Mouse (Mus musculus): ENCODE results near the gene Gm11627. TPM values are rescaled to one million over a fixed set of nuclear protein-coding genes. Genes with fewer than 3 reads are reported as not detected.
"Not testable (repeated sequence)": the region's sequence is repeated elsewhere in the genome, so short reads cannot be mapped to it uniquely, and the experiment has no call there.

Gm11627 gene
- polyA plus RNA-seq, 1 experiment from 2014 or later = 13.8 TPM

DNA sequence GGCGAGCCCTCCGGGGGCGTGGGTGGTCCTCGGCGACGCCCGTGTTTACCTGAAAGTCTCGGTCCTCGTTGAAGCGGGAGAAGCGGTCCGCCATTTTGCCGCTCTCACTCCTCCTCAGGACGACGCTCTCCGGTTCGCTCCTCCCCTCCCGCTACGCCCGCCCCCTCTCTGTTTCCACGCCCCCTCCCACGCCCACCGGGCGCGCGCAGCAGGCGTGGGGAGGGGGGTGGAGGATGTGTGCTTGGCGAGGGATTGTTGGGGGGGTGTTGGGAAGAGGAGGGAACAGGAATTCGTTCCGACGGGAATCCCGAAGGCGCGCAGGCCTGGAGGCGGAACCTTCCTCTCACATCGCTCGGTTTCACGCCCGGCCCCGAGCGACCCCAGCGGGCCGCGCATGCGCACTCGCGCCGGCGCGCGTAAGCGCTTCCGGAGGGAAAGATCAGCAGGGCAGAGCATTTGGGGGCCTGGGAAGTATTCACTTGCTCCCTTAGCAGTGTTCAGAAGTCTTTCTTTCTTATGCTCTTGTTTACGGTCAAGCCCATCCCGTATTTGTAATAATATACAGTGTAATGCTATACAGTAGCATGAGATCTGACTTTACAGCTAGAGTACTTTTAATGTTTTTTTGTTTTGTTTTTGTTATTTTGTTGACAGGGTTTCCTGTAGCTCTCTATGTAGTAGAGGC lies 23.1 kb downstream of the Gm11627 start, which contains the start of gene Gpatch8:
Gene Gpatch8, minus strand, starts transcription at position 362 of the 685 bp plus-strand sequence.
- H3K36me3 ChIP-seq = peaks cover 11% of the 10 kb centered on the region
- peak within 1 kb of the TSS; percentile 98 for H3K4me3 ChIP-seq
- under 1% methylated on average over 41 of the region's 55 CpGs for WGBS
- peak within 1 kb of the TSS; percentile 96 for H3K27ac ChIP-seq (replicated peaks)
- H3K4me1 ChIP-seq = peaks cover 28% of the 10 kb centered on the region
- peak within 1 kb of the TSS; percentile 87 for H3K4me2 ChIP-seq
- peak; percentile 94 for ATAC-seq (ENCODE audit: extremely low read depth, insufficient number of reproducible peaks, low FRiP score, low TSS enrichment)
- no peaks in the 10 kb centered on the region for H3K9me3 ChIP-seq
- H3K27me3 ChIP-seq (replicated peaks) = no peaks in the 10 kb centered on the region
- H3K9ac ChIP-seq = peak within 1 kb of the TSS; percentile 99

DNA sequence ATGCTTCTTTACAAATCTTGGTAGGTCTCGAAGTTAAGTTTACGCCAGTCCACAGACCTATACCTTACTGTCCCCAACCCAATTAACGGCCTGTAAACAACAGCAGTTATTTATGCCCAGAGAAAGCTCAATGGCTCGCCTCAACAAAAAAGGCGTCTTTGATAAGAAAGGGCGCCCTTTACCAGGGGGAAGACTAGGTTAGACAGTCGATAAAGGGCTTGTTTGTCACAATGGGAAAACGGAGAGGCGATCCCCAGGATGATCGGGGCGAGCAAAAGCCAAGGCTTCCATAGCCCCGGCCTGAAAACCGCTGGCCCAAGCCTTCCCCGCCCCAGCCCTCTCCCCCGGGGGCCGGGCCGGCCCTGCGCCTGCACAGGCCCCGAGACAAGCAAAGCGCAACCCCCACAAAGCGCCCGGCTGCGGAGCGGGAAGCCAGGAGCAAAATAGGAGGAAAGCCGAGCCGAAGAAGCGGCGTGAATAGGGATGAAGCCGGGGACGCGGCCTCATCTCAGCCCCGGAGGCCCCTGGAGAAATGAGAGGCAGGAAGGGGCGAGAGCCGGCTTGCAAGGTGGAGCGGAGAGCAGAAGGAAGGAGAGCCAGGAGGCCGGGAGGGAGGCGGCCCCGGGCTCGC lies 23.7 kb downstream of the Gm11627 start:
- Histone ChIP-seq H3K36me3 (peaks cover 14% of the 10 kb centered on the region), H3K4me2 (peak overlapping the region; percentile 87), H3K9me3 (no peaks in the 10 kb centered on the region), H3K27ac (replicated peaks) (peak overlapping the region; percentile 96), H3K27me3 (replicated peaks) (no peaks in the 10 kb centered on the region), H3K4me3 (peak overlapping the region; percentile 98), H3K4me1 (peaks cover 31% of the 10 kb centered on the region), H3K9ac (peak overlapping the region; percentile 99)
- no peak; the same call in 1 of the 2 replicates for ATAC-seq (ENCODE audit: extremely low read depth, insufficient number of reproducible peaks, low FRiP score, low TSS enrichment)
- under 1% methylated on average over 39 of the region's 39 CpGs for WGBS

DNA sequence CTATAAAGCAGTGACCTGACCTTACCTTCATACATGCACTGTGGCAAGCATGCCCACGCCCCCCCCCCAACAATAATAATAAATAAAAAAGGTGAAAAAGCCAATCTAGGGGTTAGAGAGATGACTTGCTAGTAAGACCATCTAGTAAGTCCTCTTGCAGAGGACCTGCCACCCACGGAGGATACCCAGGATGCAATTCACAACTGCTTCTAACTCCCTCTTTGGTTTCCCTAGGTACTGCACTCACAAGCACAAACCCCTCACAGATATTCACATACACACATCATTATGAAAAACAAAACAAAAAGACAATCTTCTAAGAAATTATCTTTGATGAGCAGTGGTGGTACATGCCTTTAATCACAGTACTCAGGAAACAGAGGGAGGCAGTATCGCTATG lies 27.2 kb downstream of the Gm11627 start:
- no peaks in the 10 kb centered on the region for H3K9me3 ChIP-seq

DNA sequence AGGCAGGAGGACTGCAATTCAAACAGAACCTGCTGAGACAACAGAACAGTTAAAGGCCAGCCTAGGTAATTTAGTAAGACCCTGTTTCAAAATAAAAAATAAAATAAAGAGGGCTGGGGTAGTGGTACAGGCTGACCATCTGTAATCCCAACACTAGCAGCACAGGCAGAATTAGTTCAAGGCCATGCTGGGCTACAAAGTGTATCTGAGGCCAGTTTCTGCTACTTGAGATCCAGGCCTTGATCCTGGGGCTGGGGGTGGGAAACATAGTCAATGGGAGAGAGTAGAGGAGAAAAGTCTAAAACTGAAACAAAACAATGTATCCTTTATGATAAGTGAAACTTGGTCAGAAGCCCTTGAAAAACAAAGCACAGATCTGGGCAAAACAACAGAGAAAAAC lies 28.1 kb downstream of the Gm11627 start:
- no peak overlapping the region for H3K4me2 ChIP-seq
- no peak overlapping the region for H3K9ac ChIP-seq
- ATAC-seq (ENCODE audit: extremely low read depth, insufficient number of reproducible peaks, low FRiP score, low TSS enrichment) = no peak
- H3K9me3 ChIP-seq = no peaks in the 10 kb centered on the region
- peaks cover 30% of the 10 kb centered on the region for H3K36me3 ChIP-seq
- no peak overlapping the region for H3K27ac ChIP-seq (replicated peaks)
- no peaks in the 10 kb centered on the region for H3K27me3 ChIP-seq (replicated peaks)
- no peak overlapping the region for H3K4me3 ChIP-seq
- peaks cover 26% of the 10 kb centered on the region for H3K4me1 ChIP-seq

More for the DNA sequence above, 27.2 kb downstream of the Gm11627 start:
- Histone ChIP-seq H3K4me3 (no peak overlapping the region), H3K27me3 (replicated peaks) (no peaks in the 10 kb centered on the region), H3K27ac (replicated peaks) (no peak overlapping the region), H3K9ac (no peak overlapping the region), H3K36me3 (peaks cover 30% of the 10 kb centered on the region), H3K4me2 (no peak overlapping the region), H3K4me1 (peaks cover 31% of the 10 kb centered on the region)
- ATAC-seq (ENCODE audit: extremely low read depth, insufficient number of reproducible peaks, low FRiP score, low TSS enrichment) = no peak
- WGBS = 88% methylated on average over 3 of the region's 3 CpGs

DNA sequence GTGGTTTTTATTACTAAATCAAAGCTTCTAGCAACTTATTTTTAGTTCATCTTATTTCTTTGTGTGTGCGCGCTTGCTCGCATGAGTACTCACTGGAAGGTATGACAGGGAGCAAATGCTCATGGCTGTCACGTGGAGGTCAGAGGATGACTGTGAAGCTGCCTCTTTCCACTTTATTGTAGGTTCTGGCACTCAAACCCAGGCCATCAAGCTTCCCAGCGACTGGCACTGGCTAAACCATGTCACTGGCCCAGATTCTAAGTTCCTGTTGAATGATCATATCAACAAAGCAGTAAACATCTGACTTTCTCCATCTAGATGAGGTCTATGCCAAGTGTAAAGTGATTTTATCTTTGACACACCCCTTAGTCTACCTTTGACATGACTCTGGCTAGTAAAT lies 37.8 kb downstream of the Gm11627 start:
- Histone ChIP-seq H3K9me3 (no peaks in the 10 kb centered on the region), H3K36me3 (peaks cover 16% of the 10 kb centered on the region), H3K4me1 (peaks cover 27% of the 10 kb centered on the region), H3K27me3 (replicated peaks) (no peaks in the 10 kb centered on the region), H3K4me3 (no peak overlapping the region), H3K4me2 (no peak overlapping the region), H3K9ac (no peak overlapping the region), H3K27ac (replicated peaks) (no peak overlapping the region)
- 84% methylated on average over 5 of the region's 5 CpGs for WGBS
- ATAC-seq (ENCODE audit: extremely low read depth, insufficient number of reproducible peaks, low FRiP score, low TSS enrichment) = no peak

DNA sequence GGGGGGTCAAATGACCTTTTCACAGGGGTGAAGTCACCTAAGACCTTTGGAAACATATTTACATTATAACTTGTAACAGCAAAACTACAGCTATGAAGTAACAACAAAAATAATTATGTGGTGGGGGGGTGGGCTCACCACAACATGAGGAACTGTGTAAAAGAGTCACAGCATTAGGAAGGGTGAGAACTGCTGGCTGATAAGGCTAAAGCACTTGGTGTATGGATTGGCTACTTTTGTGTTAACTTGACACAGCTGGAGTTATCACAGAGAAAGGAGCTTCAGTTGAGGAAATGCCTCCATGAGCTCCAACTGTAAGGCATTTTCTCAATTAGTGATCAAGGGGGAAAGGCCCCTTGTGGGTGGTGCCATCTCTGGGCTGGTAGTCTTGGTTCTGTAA lies 39.0 kb downstream of the Gm11627 start:
- Histone ChIP-seq H3K36me3 (peaks cover 23% of the 10 kb centered on the region), H3K4me1 (peaks cover 18% of the 10 kb centered on the region)
- ATAC-seq (ENCODE audit: extremely low read depth, insufficient number of reproducible peaks, low FRiP score, low TSS enrichment); H3K27me3 ChIP-seq (replicated peaks); H3K9me3 ChIP-seq; H3K27ac ChIP-seq (replicated peaks); H3K4me3 ChIP-seq; H3K4me2 ChIP-seq; H3K9ac ChIP-seq: not testable (repeated sequence)

DNA sequence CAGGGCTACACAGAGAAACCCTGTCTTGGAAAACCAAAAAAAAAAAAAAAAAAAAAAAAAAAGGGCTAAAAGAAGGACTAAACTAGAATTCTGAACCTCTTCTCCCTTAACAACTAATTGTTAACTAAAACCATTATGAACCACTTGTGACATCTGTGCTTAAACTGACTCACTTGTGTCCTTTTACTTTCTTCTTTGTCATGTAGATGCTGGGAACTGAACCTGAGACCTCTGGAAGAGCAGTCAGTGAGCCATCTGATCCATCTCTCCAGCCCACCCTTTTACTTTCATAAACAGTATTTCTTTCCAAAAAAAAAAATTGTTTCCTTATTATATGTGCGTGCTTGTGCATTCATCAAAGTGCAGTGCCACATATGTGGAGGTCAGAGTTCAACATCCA lies 39.6 kb downstream of the Gm11627 start:
- Histone ChIP-seq H3K4me2 (no peak overlapping the region), H3K4me1 (peaks cover 17% of the 10 kb centered on the region), H3K27me3 (replicated peaks) (no peaks in the 10 kb centered on the region), H3K27ac (replicated peaks) (no peak overlapping the region), H3K4me3 (no peak overlapping the region), H3K36me3 (peaks cover 23% of the 10 kb centered on the region), H3K9me3 (no peaks in the 10 kb centered on the region), H3K9ac (no peak overlapping the region)
- 95% methylated on average over 1 of the region's 1 CpGs for WGBS
- ATAC-seq (ENCODE audit: extremely low read depth, insufficient number of reproducible peaks, low FRiP score, low TSS enrichment) = no peak

DNA sequence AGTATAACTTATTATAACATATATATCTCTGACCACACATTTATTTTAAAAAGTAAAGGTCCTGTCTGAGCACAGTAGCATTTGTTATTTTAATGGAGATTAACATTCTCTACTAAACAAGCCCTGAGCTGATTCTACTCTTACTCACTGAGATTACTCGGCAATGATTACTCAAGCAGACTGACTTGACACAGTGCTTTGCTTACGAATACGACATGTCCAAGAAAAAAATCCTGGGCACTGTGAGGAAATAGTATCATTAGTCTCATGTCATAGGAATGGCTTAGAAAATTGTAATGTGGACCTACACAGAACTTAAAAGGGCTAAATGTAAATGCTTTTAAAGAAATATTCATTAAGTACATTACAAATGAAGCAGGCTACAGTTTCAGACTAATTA lies 43.1 kb downstream of the Gm11627 start:
- ATAC-seq (ENCODE audit: extremely low read depth, insufficient number of reproducible peaks, low FRiP score, low TSS enrichment) = no peak
- peaks cover 19% of the 10 kb centered on the region for H3K4me1 ChIP-seq
- no peak overlapping the region for H3K27ac ChIP-seq (replicated peaks)
- H3K4me2 ChIP-seq = no peak overlapping the region
- no peaks in the 10 kb centered on the region for H3K27me3 ChIP-seq (replicated peaks)
- H3K9me3 ChIP-seq = no peaks in the 10 kb centered on the region
- peaks cover 23% of the 10 kb centered on the region for H3K36me3 ChIP-seq
- 69% methylated on average over 3 of the region's 3 CpGs for WGBS
- H3K4me3 ChIP-seq = no peak overlapping the region
- no peak overlapping the region for H3K9ac ChIP-seq

DNA sequence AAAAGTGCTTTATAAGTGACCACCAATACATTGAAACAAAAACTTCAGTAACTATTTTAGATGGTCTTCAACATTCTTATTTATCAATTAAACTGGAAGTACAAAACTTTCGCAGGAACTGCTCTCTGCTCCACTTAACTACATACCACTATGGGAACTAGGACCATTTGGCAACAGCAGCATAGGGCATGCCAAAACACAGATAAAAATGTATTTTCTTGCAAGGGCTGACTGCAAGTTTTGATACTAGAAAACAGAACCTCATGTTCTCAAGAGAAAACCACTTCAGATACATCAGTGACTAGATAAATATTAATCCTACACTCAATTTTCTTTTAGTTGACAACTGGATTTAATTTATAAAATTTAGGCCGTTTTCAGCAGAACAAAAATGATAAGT lies 45.2 kb downstream of the Gm11627 start:
- 77% methylated on average over 2 of the region's 2 CpGs for WGBS
- ATAC-seq (ENCODE audit: extremely low read depth, insufficient number of reproducible peaks, low FRiP score, low TSS enrichment) = no peak
- H3K4me2 ChIP-seq = no peak overlapping the region

DNA sequence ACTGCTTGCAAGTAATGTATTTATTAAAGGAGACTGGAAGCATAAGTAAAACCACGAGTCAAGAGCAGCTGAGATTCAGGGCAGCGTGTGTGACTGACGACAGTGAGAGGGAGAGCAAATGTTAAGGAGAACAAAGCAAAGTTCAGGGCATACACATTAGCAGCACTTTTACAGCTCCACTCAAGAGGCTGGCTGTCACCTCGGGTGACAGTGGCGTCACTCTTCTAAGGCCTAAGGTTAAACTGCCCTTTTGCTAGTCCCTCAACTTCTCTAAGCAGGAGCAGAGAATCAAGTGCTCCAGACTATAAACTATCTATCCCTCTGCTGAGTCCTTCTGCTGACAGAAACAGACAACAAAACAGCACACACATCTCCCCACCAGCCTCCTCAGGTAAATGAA lies 47.8 kb downstream of the Gm11627 start:
- Histone ChIP-seq H3K9me3 (no peaks in the 10 kb centered on the region), H3K4me3 (no peak overlapping the region), H3K4me1 (peaks cover 22% of the 10 kb centered on the region), H3K27me3 (replicated peaks) (no peaks in the 10 kb centered on the region), H3K9ac (0 out of 2 replicates have a peak overlapping the region, but pooled peaks have one; percentile 24), H3K36me3 (peaks cover 20% of the 10 kb centered on the region), H3K27ac (replicated peaks) (peak overlapping the region; percentile 55), H3K4me2 (0 out of 2 replicates have a peak overlapping the region, but pooled peaks have one; percentile 2)
- WGBS = 33% methylated on average over 5 of the region's 5 CpGs
- ATAC-seq (ENCODE audit: extremely low read depth, insufficient number of reproducible peaks, low FRiP score, low TSS enrichment) = no peak

More for the DNA sequence above, 45.2 kb downstream of the Gm11627 start:
- Histone ChIP-seq H3K4me1 (peaks cover 26% of the 10 kb centered on the region), H3K36me3 (peaks cover 23% of the 10 kb centered on the region), H3K9me3 (no peaks in the 10 kb centered on the region), H3K27ac (replicated peaks) (no peak overlapping the region), H3K27me3 (replicated peaks) (no peaks in the 10 kb centered on the region), H3K4me3 (no peak overlapping the region), H3K9ac (no peak overlapping the region)
